Mouse (Mus musculus) liver, adult 2 months (tissue): ENCODE measurements around the gene 4930579G24Rik.

Experiments used
- CTCF ChIP-seq: fragments of 200-500 bp; IDR thresholded peaks from 2 replicates; pipeline ENCODE4 v1.5.1; 2011; ENCODE audit warnings: low read depth, low read length, control low read depth
- POLR2A ChIP-seq: fragments of 200-500 bp; IDR thresholded peaks from 2 replicates; pipeline ENCODE4 v1.6.1; 2011; ENCODE audit warnings: low read length, control low read depth; ENCODE audit not compliant: insufficient read depth; ENCODE audit errors: extremely low read depth

GRCm38 (mm10) chr3:79628561-79629415 is at the start of gene 4930579G24Rik:
- TF ChIP-seq CTCF (no peak), POLR2A (peak; percentile 88)
